Mouse (Mus musculus) G1E (cell line): ENCODE measurements around the gene Olfr1107. TPM values are rescaled to one million over a fixed set of nuclear protein-coding genes. Genes with fewer than 3 reads are reported as not detected.

Experiments
- ATAC-seq: 2 replicates; pipeline ENCODE4 v1.8.0; 2016; ENCODE audit warnings: mild to moderate bottlenecking; ENCODE audit not compliant: insufficient number of reproducible peaks, poor library complexity, low FRiP score, severe bottlenecking; ENCODE audit errors: extremely low read depth
- DNase-seq: peaks from one replicate; pipeline ENCODE4 v3.0.0; 2012; ENCODE audit warnings: low spot score
- H3K27me3 ChIP-seq: 2 replicates; pipeline ENCODE4 v1.6.1; 2012; ENCODE audit warnings: mild to moderate bottlenecking, low read length, inconsistent platforms; ENCODE audit not compliant: insufficient read depth
- H3K36me3 ChIP-seq: replicated peaks from 2 replicates; pipeline ENCODE3; 2012; ENCODE audit warnings: mild to moderate bottlenecking, inconsistent platforms
- H3K4me1 ChIP-seq: 2 replicates; pipeline ENCODE4 v1.6.1; 2012; ENCODE audit warnings: low read depth, low read length, inconsistent platforms, mixed read lengths; ENCODE audit not compliant: insufficient read depth
- H3K4me3 ChIP-seq: 2 replicates; pipeline ENCODE4 v1.5.1; 2012; ENCODE audit warnings: low read depth, mild to moderate bottlenecking, inconsistent platforms, low read length, moderate library complexity, mixed read lengths
- H3K9me3 ChIP-seq: replicated peaks from 2 replicates; pipeline ENCODE4 v1.6.1; 2012; ENCODE audit warnings: inconsistent platforms
- CTCF ChIP-seq: IDR thresholded peaks from 2 replicates; pipeline ENCODE4 v1.5.1; 2012; ENCODE audit warnings: low read depth, low read length, inconsistent platforms, mixed read lengths
- GATA1 ChIP-seq: IDR thresholded peaks from 2 replicates; pipeline ENCODE4 v1.6.1; 2012; ENCODE audit warnings: borderline replicate concordance, low read length, inconsistent platforms, mixed read lengths
- GATA2 ChIP-seq: IDR thresholded peaks from 2 replicates; pipeline ENCODE4 v1.6.1; 2012; ENCODE audit warnings: low read depth, low read length, inconsistent platforms, borderline replicate concordance
- POLR2AphosphoS5 ChIP-seq: IDR thresholded peaks from 2 replicates; pipeline ENCODE4 v1.6.1; 2012; ENCODE audit warnings: low read depth, low read length, inconsistent platforms; ENCODE audit not compliant: insufficient replicate concordance
- TAL1 ChIP-seq: conservative IDR thresholded peaks from 2 replicates; pipeline ENCODE4 v1.6.1; 2012; ENCODE audit warnings: low read depth, low read length, inconsistent platforms, mixed read lengths
- polyA plus RNA-seq: library from polyadenylated mRNA; stranded (reverse); fragments of >175 nt; gene quantifications from 2 replicates; pipeline ENCODE4 v1.2.3, GENCODE M21; 2012
- total RNA-seq, 2 experiments: library from RNA; stranded (forward) in 1 of 2; stranded (reverse) in 1 of 2; fragments of 200-1000 nt in 1 of 2; fragments of >200 nt in 1 of 2; fragmentation: Nextera tagmentation in 1 of 2; gene quantifications; 2 replicates each; pipeline ENCODE4 v1.2.3; 2014 to 2017

Olfr1107 gene
- total RNA-seq (2014; fragmentation: Nextera tagmentation) (not detected in 2 replicates), total RNA-seq (2017) (0.29 TPM in 1 of 2 replicates, not detected in the other), polyA plus RNA-seq (not detected in 2 replicates)

DNA sequence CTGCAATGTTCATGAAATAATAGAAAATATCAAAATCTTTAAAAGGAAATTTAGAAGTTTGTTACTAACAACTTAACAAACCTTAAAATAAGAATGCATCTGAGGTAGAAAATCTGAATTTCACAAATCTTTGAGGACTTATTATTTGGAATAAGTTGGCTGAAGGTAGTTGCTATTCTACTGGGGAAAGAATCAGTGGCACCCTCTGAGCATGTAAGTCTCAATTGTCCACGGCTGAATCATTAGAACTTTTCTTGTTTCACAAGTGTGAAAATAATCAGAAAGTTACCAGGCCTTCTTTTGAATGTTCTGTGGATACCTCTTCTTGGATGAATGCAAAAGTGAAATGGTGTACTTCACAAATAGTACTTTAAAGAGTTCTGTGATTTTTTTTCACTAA, at the start of gene Olfr1107:
TSS of gene Olfr1107 (minus strand) at position 101 of the 400 bp plus-strand sequence.
- no peak for DNase-seq

DNA sequence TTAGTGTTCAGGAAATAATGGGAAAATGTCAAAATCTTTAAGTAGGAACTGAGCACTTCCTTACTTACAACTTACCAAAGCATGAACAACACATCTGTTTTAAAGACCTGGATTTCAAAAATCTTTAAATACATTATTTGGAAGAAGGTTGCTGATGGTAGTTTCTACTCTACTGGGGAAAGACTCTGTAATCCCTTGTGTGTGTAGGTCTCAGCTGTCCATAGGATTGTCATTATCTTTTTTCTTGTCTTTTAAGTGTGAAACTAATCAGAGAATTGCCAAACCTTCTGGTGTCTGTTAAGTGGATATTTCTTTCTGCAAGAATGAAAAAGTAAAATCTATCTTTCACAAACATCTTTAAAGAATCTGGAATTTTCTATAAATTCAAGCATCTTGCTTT, 38.9 kb upstream of the Olfr1107 start, which contains the start of gene Olfr259:
TSS of gene Olfr259 (minus strand) at position 101 of the 400 bp plus-strand sequence.
- Histone ChIP-seq H3K27me3 (no peaks in the 10 kb centered on the region), H3K4me1 (no peaks in the 10 kb centered on the region), H3K9me3 (no peaks in the 10 kb centered on the region; the same call in 1 of the 2 replicates), H3K4me3 (no peak within 1 kb of the TSS), H3K36me3 (no peaks in the 10 kb centered on the region)
- DNase-seq (no peak), ATAC-seq (no peak)
- TF ChIP-seq CTCF (no peak), GATA1 (no peak), POLR2AphosphoS5 (no peak), GATA2 (no peak)

More for the DNA sequence above, at the start of gene Olfr1107:
- Histone ChIP-seq H3K36me3 (no peaks in the 10 kb centered on the region), H3K4me3 (no peak within 1 kb of the TSS), H3K9me3 (0 out of 2 replicates have a peak, but pooled peaks cover 3% of the 10 kb centered on the region), H3K27me3 (no peaks in the 10 kb centered on the region), H3K4me1 (no peaks in the 10 kb centered on the region)
- no peak for TF ChIP-seq TAL1
- TF ChIP-seq GATA1: no peak
- no peak for TF ChIP-seq POLR2AphosphoS5
- TF ChIP-seq CTCF: no peak
- no peak for TF ChIP-seq GATA2
- ATAC-seq: no peak

DNA sequence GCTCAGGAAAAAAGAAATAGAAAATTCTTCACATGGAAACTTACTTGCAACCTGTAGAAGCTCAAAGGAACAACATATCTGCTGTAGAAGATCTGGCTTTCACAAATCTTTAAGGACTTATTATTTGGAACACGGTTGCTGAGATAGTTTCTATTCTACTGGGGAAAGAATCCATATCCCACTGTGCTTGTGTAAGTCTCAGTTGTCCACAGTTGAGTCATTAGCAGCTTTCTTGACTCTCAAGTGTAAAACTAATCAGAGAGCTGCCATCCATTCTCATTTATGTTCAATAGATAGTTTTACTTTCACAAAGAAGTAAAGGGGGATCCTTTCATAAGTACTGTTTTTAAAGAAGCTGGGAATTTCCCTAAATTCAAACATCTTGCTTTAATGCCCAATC, 20.3 kb upstream of the Olfr1107 start, which contains the start of gene Olfr1109:
TSS of gene Olfr1109 (minus strand) at position 101 of the 400 bp plus-strand sequence.
- H3K4me3 ChIP-seq: no peak within 1 kb of the TSS
- DNase-seq: no peak
- H3K27me3 ChIP-seq: no peaks in the 10 kb centered on the region
- no peaks in the 10 kb centered on the region for H3K36me3 ChIP-seq
- H3K4me1 ChIP-seq: no peaks in the 10 kb centered on the region
- H3K9me3 ChIP-seq: no peaks in the 10 kb centered on the region; the same call in 1 of the 2 replicates
- ATAC-seq: no peak
- no peak for TF ChIP-seq GATA1
- no peak for TF ChIP-seq POLR2AphosphoS5
- no peak for TF ChIP-seq TAL1
- no peak for TF ChIP-seq GATA2

DNA sequence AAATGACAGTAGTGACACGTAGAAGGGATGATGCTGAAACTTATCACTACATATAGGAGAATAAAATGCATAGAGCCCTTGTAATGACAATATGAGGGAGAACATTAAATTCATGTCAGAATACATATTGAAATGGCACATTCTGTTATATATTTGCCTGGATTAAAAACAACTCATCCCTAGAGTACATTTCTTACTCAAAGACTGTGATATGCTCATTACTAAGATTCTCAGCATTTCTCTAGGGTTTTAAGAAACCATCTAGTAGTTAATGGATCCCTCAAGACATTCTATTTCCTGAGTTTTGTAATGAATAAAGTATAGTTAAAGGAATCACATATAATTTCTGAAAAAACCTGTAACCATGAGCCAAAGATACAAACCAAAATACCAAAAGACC, 23.4 kb downstream of the Olfr1107 start, which contains the start of gene Olfr1106:
TSS of gene Olfr1106 (minus strand) at position 101 of the 400 bp plus-strand sequence.
- Histone ChIP-seq H3K4me3 (no peak within 1 kb of the TSS), H3K4me1 (no peaks in the 10 kb centered on the region), H3K27me3 (no peaks in the 10 kb centered on the region), H3K36me3 (no peaks in the 10 kb centered on the region), H3K9me3 (no peaks in the 10 kb centered on the region)
- TF ChIP-seq GATA1: no peak
- TF ChIP-seq GATA2: no peak
- TF ChIP-seq CTCF: no peak
- ATAC-seq (no peak), DNase-seq (no peak)

DNA sequence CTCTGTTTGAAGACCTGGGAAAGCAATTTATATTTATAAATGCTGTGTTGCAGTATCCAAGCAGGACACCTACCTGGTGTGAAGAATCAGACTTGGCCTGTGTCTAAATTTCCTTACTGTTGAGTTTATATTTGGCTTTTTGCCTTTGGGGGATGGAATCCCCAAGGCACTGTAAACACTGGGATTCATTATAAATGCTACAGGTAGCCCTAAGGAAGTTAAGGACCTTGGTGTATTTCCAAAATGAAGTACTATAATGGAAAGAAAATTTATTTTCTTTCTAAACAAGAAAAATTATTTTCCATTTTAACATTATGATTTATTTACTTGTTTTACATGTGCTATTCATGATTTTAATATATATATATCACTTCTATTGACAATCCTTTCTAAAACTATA, 39.2 kb downstream of the Olfr1107 start, which contains the start of gene Olfr1105:
TSS of gene Olfr1105 (minus strand) at position 101 of the 400 bp plus-strand sequence.
- no peaks in the 10 kb centered on the region for H3K27me3 ChIP-seq
- no peak within 1 kb of the TSS for H3K4me3 ChIP-seq
- DNase-seq: no peak
- no peaks in the 10 kb centered on the region for H3K36me3 ChIP-seq
- ATAC-seq: no peak
- H3K4me1 ChIP-seq: no peaks in the 10 kb centered on the region
- 0 out of 2 replicates have a peak, but pooled peaks cover 4% of the 10 kb centered on the region for H3K9me3 ChIP-seq
- TF ChIP-seq TAL1 (no peak), POLR2AphosphoS5 (no peak), GATA1 (no peak), GATA2 (no peak), CTCF (no peak)

DNA sequence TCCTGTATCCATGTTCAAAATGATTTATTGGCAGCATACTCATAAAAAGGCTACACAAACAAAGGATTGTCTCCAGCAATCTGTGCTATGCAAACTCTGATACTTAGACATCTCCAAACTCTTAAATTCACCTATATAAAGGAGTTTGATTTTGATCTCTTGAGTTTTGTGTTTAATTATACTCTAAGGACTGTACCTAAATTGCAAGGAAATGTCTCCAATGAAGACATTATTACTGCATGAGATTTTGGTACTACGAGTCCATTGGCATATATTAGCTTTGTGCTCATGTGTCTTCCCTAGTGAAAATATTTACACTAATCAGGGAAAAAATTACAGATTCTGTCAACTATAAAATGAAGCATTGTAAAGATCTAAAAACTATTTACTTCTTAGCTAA, 48.6 kb downstream of the Olfr1107 start, which contains the start of gene Olfr1104:
TSS of gene Olfr1104 (minus strand) at position 101 of the 400 bp plus-strand sequence.
- TF ChIP-seq TAL1 (no peak), GATA2 (no peak), GATA1 (no peak), CTCF (no peak), POLR2AphosphoS5 (no peak)
- H3K36me3 ChIP-seq: no peaks in the 10 kb centered on the region
- H3K4me1 ChIP-seq: no peaks in the 10 kb centered on the region
- ATAC-seq (no peak), DNase-seq (no peak)
- H3K9me3 ChIP-seq: no peaks in the 10 kb centered on the region
- no peaks in the 10 kb centered on the region for H3K27me3 ChIP-seq
- no peak within 1 kb of the TSS for H3K4me3 ChIP-seq

Other genes starting within 250 kb of the Olfr1107 start
- gene Olfr1095, start 224.1 kb downstream of the Olfr1107 start, total RNA-seq (2014; fragmentation: Nextera tagmentation): not detected in 2 replicates
- gene Olfr1095, start 224.1 kb downstream of the Olfr1107 start, total RNA-seq (2017): 0.17 and 0.33 TPM in 2 replicates
- gene Olfr1095, start 224.1 kb downstream of the Olfr1107 start, polyA plus RNA-seq: not detected in 2 replicates
- gene Gm13723, start 201.0 kb downstream of the Olfr1107 start, total RNA-seq (2014; fragmentation: Nextera tagmentation): not detected in 2 replicates
- gene Gm13723, start 201.0 kb downstream of the Olfr1107 start, total RNA-seq (2017): under 0.01 TPM in 1 of 2 replicates, not detected in the other
- gene Gm13723, start 201.0 kb downstream of the Olfr1107 start, polyA plus RNA-seq: not detected in 2 replicates
- gene Olfr1097, start 183.6 kb downstream of the Olfr1107 start, total RNA-seq (2014; fragmentation: Nextera tagmentation): not detected in 2 replicates
- 0.05 and 0.06 TPM in 2 replicates for gene Olfr1097, start 183.6 kb downstream of the Olfr1107 start, total RNA-seq (2017)
- gene Olfr1097, start 183.6 kb downstream of the Olfr1107 start, polyA plus RNA-seq: not detected in 2 replicates
- gene Olfr1098, start 151.3 kb downstream of the Olfr1107 start, total RNA-seq (2014; fragmentation: Nextera tagmentation): not detected in 2 replicates
- 0.05 TPM in 1 of 2 replicates, not detected in the other for gene Olfr1098, start 151.3 kb downstream of the Olfr1107 start, total RNA-seq (2017)
- not detected in 2 replicates for gene Olfr1098, start 151.3 kb downstream of the Olfr1107 start, polyA plus RNA-seq
- gene Olfr1099, start 115.1 kb downstream of the Olfr1107 start, total RNA-seq (2014; fragmentation: Nextera tagmentation): not detected in 2 replicates
- gene Olfr1099, start 115.1 kb downstream of the Olfr1107 start, total RNA-seq (2017): 0.33 TPM in 1 of 2 replicates, not detected in the other
- gene Olfr1099, start 115.1 kb downstream of the Olfr1107 start, polyA plus RNA-seq: not detected in 2 replicates
- gene Olfr1100, start 95.9 kb downstream of the Olfr1107 start, total RNA-seq (2014; fragmentation: Nextera tagmentation): not detected in 2 replicates
- gene Olfr1100, start 95.9 kb downstream of the Olfr1107 start, total RNA-seq (2017): 0.11 TPM in 1 of 2 replicates, not detected in the other
- gene Olfr1100, start 95.9 kb downstream of the Olfr1107 start, polyA plus RNA-seq: not detected in 2 replicates
- not detected in 2 replicates for gene Olfr1101, start 84.6 kb downstream of the Olfr1107 start, total RNA-seq (2014; fragmentation: Nextera tagmentation)
- 0.05 and 0.06 TPM in 2 replicates for gene Olfr1101, start 84.6 kb downstream of the Olfr1107 start, total RNA-seq (2017)
- gene Olfr1101, start 84.6 kb downstream of the Olfr1107 start, polyA plus RNA-seq: not detected in 2 replicates
- gene Olfr1102, start 77.4 kb downstream of the Olfr1107 start, total RNA-seq (2014; fragmentation: Nextera tagmentation): not detected in 2 replicates
- not detected in 2 replicates for gene Olfr1102, start 77.4 kb downstream of the Olfr1107 start, total RNA-seq (2017)
- gene Olfr1102, start 77.4 kb downstream of the Olfr1107 start, polyA plus RNA-seq: not detected in 2 replicates
- gene Olfr1104, start 48.7 kb downstream of the Olfr1107 start, total RNA-seq (2014; fragmentation: Nextera tagmentation): not detected in 2 replicates
- 0.71 TPM in 1 of 2 replicates, not detected in the other for gene Olfr1104, start 48.7 kb downstream of the Olfr1107 start, total RNA-seq (2017)
- gene Olfr1104, start 48.7 kb downstream of the Olfr1107 start, polyA plus RNA-seq: not detected in 2 replicates
- not detected in 2 replicates for gene Olfr1105, start 39.3 kb downstream of the Olfr1107 start, total RNA-seq (2014; fragmentation: Nextera tagmentation)
- 0.16 and 0.17 TPM in 2 replicates for gene Olfr1105, start 39.3 kb downstream of the Olfr1107 start, total RNA-seq (2017)
- not detected in 2 replicates for gene Olfr1105, start 39.3 kb downstream of the Olfr1107 start, polyA plus RNA-seq
- not detected in 2 replicates for gene Olfr1106, start 23.5 kb downstream of the Olfr1107 start, total RNA-seq (2014; fragmentation: Nextera tagmentation)
- 0.05 and 0.12 TPM in 2 replicates for gene Olfr1106, start 23.5 kb downstream of the Olfr1107 start, total RNA-seq (2017)
- gene Olfr1106, start 23.5 kb downstream of the Olfr1107 start, polyA plus RNA-seq: not detected in 2 replicates
- not detected in 2 replicates for gene Olfr1109, start 20.2 kb upstream of the Olfr1107 start, total RNA-seq (2014; fragmentation: Nextera tagmentation)
- gene Olfr1109, start 20.2 kb upstream of the Olfr1107 start, total RNA-seq (2017): 0.22 TPM in 1 of 2 replicates, not detected in the other
- gene Olfr1109, start 20.2 kb upstream of the Olfr1107 start, polyA plus RNA-seq: not detected in 2 replicates
- not detected in 2 replicates for gene Olfr259, start 38.8 kb upstream of the Olfr1107 start, total RNA-seq (2014; fragmentation: Nextera tagmentation)
- gene Olfr259, start 38.8 kb upstream of the Olfr1107 start, total RNA-seq (2017): 0.11 TPM in 1 of 2 replicates, not detected in the other
- not detected in 2 replicates for gene Olfr259, start 38.8 kb upstream of the Olfr1107 start, polyA plus RNA-seq
- not detected in 2 replicates for gene Olfr1110, start 64.5 kb upstream of the Olfr1107 start, total RNA-seq (2014; fragmentation: Nextera tagmentation)
- 0.11 and 0.17 TPM in 2 replicates for gene Olfr1110, start 64.5 kb upstream of the Olfr1107 start, total RNA-seq (2017)
- not detected in 2 replicates for gene Olfr1110, start 64.5 kb upstream of the Olfr1107 start, polyA plus RNA-seq
- not detected in 2 replicates for gene Olfr1111, start 76.8 kb upstream of the Olfr1107 start, total RNA-seq (2014; fragmentation: Nextera tagmentation)
- gene Olfr1111, start 76.8 kb upstream of the Olfr1107 start, total RNA-seq (2017): 0.23 TPM in 1 of 2 replicates, not detected in the other
- not detected in 2 replicates for gene Olfr1111, start 76.8 kb upstream of the Olfr1107 start, polyA plus RNA-seq
- not detected in 2 replicates for gene Olfr1112, start 112.0 kb upstream of the Olfr1107 start, total RNA-seq (2014; fragmentation: Nextera tagmentation)
- gene Olfr1112, start 112.0 kb upstream of the Olfr1107 start, total RNA-seq (2017): 0.44 TPM in 1 of 2 replicates, not detected in the other
- not detected in 2 replicates for gene Olfr1112, start 112.0 kb upstream of the Olfr1107 start, polyA plus RNA-seq
- not detected in 2 replicates for gene Olfr1113, start 133.2 kb upstream of the Olfr1107 start, total RNA-seq (2014; fragmentation: Nextera tagmentation)
- 0.05 TPM in 1 of 2 replicates, not detected in the other for gene Olfr1113, start 133.2 kb upstream of the Olfr1107 start, total RNA-seq (2017)
- not detected in 2 replicates for gene Olfr1113, start 133.2 kb upstream of the Olfr1107 start, polyA plus RNA-seq
- gene Olfr1115, start 172.2 kb upstream of the Olfr1107 start, total RNA-seq (2014; fragmentation: Nextera tagmentation): not detected in 2 replicates
- gene Olfr1115, start 172.2 kb upstream of the Olfr1107 start, total RNA-seq (2017): 0.05 and 0.06 TPM in 2 replicates
- gene Olfr1115, start 172.2 kb upstream of the Olfr1107 start, polyA plus RNA-seq: not detected in 2 replicates
- not detected in 2 replicates for gene Olfr1116, start 191.7 kb upstream of the Olfr1107 start, total RNA-seq (2014; fragmentation: Nextera tagmentation)
- 0.05 and 0.12 TPM in 2 replicates for gene Olfr1116, start 191.7 kb upstream of the Olfr1107 start, total RNA-seq (2017)
- not detected in 2 replicates for gene Olfr1116, start 191.7 kb upstream of the Olfr1107 start, polyA plus RNA-seq
- gene Olfr1118, start 231.8 kb upstream of the Olfr1107 start, total RNA-seq (2014; fragmentation: Nextera tagmentation): not detected in 2 replicates
- 0.05 and 0.06 TPM in 2 replicates for gene Olfr1118, start 231.8 kb upstream of the Olfr1107 start, total RNA-seq (2017)
- gene Olfr1118, start 231.8 kb upstream of the Olfr1107 start, polyA plus RNA-seq: not detected in 2 replicates